Mouse (Mus musculus) spleen, adult 2 months (tissue): ENCODE measurements around the gene Clrn3.
A peak's percentile ranks its signal among the peaks of the same experiment; 100 is the strongest.

Experiments used
- CTCF ChIP-seq: fragments of 200-500 bp; IDR thresholded peaks from 2 replicates; pipeline ENCODE4 v1.5.1; 2011; ENCODE audit warnings: mild to moderate bottlenecking, inconsistent platforms; ENCODE audit not compliant: insufficient read depth, insufficient read length, insufficient replicate concordance; ENCODE audit errors: extremely low read depth
- POLR2A ChIP-seq: fragments of 200-500 bp; IDR thresholded peaks from 2 replicates; pipeline ENCODE4 v1.6.1; 2011; ENCODE audit warnings: low read depth, low read length, inconsistent platforms

GRCm38 (mm10) chr7:135464689-135465259, 63.7 kb downstream of the Clrn3 start:
- TF ChIP-seq CTCF (peak; percentile 22; the same call in 1 of the 2 replicates), POLR2A (no peak)
